Mouse (Mus musculus) cerebellum, adult 2 months (tissue): ENCODE measurements around the gene Zfp398.

Experiments used
- CTCF ChIP-seq: fragments of 200-500 bp; IDR thresholded peaks from 2 replicates; pipeline ENCODE4 v1.5.1; 2011; ENCODE audit warnings: low read depth, mild to moderate bottlenecking, control low read depth, low read length, moderate library complexity, borderline replicate concordance; ENCODE audit not compliant: insufficient read depth
- POLR2A ChIP-seq: fragments of 200-500 bp; IDR thresholded peaks from 2 replicates; pipeline ENCODE4 v1.6.1; 2011; ENCODE audit warnings: low read length, control low read depth, borderline replicate concordance; ENCODE audit not compliant: insufficient read depth

- no peak for TF ChIP-seq CTCF
- TF ChIP-seq POLR2A = no peak
Observed at GRCm38 (mm10) chr6:47918768-47919274, 83.4 kb downstream of the Zfp398 start.
